Mouse (Mus musculus) thymus, adult 2 months (tissue): Measurements from ENCODE around the gene Ppp1r1a.

ENCODE experiments used
- CTCF ChIP-seq: fragments of 200-500 bp; IDR thresholded peaks from 2 replicates; pipeline ENCODE4 v1.5.1; 2012; ENCODE audit warnings: mild to moderate bottlenecking, control low read depth, low read length, moderate library complexity, borderline replicate concordance; ENCODE audit not compliant: control insufficient read depth, poor library complexity, insufficient read depth; ENCODE audit errors: extremely low read depth
- POLR2A ChIP-seq: fragments of 200-500 bp; IDR thresholded peaks from 2 replicates; pipeline ENCODE4 v1.6.1; 2012; ENCODE audit warnings: mild to moderate bottlenecking, low read length, control low read depth, moderate library complexity; ENCODE audit not compliant: control insufficient read depth, poor library complexity, insufficient read depth; ENCODE audit errors: extremely low read depth

- no peak for TF ChIP-seq CTCF
- TF ChIP-seq POLR2A: no peak
Observed at GRCm38 (mm10) chr15:103540646-103541045, 2.8 kb upstream of the Ppp1r1a start.
